Mouse (Mus musculus): Measurements from ENCODE around the gene Ipp.

Ipp gene

DNA sequence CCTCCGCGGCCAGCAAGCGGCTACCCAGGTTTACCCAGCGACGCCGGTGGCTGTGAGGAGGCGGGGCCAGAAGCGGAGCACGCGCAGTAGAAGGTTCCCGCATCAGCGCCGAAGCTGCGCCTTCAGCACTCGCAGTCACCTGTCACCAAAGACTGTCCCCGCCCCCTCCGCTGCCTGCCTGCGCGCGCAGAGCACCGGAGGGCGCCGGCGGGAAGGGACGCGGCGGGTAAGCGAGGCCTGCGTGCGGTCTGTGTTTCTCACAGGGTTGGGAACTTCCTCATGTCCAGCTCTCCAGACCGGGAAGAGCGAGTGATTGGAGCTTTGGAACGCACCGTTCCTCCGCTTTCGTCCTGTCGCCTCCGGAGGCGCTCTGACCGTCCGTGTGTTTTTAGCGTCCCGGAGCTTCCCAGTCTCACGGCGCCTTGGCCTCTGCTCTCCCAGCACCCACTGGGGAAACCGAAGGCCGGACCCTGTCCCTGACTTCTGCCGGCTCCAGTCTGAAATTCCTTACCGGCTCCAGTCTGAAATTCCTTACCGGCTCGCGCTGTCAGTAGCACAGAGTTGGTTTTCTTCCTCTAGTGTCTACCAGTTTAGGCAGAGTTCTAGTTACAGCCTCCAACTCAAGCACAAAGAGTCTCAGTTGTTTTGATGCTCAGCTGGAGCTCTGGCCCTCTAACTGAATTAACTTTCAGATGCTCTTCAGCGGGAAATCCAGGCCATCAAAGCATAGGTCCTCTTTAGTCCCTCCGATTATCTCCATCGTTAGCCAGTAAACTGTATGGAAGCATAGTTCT is at the start of gene Ipp:
Gene Ipp (plus strand): TSS at position 125 of the 794 bp plus-strand sequence.
- peak; percentile 78 for DNase-seq (ENCODE audit: low spot score)

DNA sequence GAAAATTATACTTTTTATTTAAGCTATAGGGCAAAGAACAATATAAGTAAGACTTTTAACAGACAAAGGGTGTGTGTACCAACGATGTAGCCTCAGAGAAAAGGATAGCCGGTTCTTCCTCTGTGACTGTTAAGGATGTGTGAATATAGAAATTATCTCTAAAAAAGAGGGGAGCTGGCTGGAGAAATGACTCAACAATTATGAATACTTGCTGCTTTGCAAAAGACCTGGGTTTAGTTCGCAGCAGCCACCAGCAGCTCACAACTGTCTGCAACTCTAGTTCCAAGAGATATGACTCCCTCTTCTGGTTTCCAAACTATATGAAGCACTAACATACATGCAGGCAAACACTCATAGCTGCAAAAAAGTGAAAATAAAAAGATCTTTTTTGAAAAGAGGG is 45.4 kb upstream of the Ipp start:
- DNase-seq (ENCODE audit: low spot score): no peak

DNA sequence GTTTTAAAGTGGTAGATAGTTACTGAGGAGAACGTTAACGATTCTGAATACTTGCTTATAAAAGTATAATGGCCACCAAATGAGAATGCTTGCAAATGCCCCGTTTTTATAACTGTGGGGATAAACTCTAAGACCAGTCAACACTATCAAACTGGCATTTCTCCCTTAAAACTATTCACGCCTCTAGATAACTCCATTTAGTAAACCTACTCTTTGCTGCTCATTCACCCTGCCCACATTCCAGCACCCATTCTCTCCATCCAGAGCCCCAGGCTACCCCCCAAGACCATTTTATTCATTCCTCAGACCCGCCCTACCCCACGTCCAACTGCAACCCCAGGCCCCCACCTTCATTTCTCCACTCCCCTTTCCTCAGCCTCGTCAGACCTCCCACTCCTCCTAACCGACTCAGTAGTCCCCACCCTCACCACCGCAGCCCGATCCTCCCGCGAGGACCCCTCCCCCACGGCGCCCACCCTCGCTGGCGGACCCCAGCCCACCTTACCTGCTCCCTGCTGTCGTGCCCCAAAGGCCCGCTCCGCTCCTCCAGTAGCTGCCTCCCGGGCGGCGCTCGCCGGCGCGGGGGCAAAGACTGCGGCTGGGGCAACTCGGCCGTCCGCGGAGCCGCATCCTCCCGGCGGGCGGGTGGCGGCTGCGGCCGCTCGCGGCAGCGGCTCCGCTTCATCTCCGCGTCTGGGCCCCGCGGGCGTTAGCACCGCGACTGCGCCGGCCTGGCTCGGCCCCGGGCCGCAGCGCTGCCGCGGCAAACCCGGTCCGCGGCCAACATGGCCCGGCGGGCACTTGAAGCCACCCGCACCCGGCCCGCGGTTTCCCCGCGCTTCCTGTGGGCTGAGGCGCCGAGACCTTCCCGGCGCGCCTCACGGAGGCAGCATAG is 43.9 kb upstream of the Ipp start:
- DNase-seq (ENCODE audit: low spot score): no peak

DNA sequence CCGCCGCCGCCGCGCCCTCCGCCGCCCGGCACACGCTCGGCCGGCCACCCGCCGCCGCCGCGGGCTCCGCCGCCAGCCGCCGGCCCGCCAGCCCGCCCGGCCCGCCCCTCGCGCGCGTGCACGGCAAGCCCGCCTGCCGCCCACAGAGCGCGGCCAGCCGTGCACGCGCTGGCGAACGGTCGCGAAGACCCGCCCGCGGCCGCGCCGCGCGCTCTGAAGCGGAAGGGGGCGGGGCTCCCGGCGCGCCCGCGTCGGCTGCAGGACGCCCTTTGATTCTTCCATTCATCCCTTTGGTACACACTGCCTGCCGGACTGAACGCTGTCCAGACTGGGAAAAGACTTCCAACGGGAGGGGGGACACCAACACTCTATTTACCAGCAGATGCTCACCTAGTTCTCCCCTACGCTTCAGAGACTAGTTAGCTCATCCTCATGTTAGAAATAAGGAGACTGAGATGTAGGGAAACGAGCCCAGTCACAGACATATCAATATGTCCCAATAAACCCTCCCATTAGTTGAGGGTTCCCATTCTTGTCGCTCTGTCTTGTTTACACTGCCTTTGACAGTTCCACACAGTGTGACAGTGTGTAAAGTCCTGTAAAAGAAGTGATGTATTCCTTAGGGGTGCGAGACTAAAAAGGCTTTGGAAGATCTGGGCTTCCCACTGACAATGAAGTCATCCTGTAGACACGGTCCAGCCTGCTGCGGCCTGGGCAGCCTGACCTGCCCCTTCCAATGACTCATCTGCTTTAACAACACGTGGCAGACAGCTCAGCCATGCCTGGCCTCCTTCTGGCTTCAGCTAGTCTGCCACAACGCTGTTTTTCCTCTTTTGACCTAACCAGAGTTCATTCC is 43.0 kb upstream of the Ipp start, which contains the start of gene Mast2:
Gene Mast2 (minus strand): TSS at position 58 of the 856 bp plus-strand sequence.
- peak; percentile 32 for DNase-seq (ENCODE audit: low spot score)

DNA sequence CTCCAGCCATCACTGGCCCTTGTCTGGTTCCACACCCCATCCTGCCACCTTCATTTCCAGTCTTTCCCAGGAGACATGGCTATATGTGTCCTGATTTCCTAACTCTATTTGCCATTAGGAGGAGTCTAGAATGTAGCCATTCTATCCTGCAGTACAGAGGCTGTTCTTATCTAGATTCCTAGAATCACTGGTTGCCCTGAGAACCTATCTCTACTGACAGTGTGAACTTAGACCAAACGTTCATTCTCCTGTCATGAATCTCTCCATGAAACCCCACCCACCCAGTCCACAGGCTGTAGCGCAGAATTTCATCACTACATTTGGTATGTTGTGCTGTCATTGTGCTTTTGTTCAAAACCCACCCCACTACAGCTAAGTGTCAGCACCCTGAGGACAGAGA is 26.0 kb upstream of the Ipp start:
- no peak for DNase-seq (ENCODE audit: low spot score)

GRCm38 (mm10) chr4:116483476-116483875 is 23.9 kb upstream of the Ipp start:
- no peak for DNase-seq (ENCODE audit: low spot score)

DNA sequence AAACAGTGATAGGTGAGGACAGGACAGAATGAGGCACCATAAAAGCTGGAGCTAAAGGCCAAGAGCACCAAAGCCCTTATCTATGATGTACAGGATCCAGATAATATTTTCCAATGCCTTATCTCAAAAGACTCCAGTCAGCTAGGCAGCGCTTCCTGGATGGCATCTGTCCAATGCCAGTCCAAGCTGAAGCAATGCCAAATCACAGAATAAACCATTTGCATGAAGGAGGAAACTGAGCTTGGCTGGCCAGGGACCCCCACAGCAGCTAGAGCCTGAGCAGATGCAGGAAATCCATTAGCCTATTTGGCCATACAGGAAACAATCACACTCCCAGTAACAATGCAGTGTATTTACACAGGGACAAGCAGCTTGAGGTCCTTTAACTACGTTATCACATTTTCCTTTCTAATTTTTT is 16.2 kb upstream of the Ipp start:
- no peak for DNase-seq (ENCODE audit: low spot score)

DNA sequence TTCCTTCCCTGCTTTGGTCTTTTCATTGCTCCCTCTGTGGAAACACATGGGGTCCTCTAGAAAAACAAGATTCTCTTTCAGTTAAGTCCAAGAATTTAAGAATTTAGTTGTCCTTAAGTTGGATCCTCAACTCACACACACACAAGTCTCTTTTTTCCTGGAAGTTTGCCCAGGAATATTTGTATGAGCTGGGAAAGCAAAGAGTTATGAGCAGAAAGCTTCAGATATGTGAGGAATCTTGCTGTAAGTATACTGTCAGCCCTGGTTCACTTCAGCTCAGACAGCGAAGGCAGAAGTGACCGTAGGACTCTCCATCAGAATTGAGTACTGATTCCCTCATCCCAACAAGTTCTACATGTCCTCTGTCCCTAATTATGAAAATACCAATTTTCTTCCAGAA is 15.5 kb upstream of the Ipp start:
- DNase-seq (ENCODE audit: low spot score): no peak

DNA sequence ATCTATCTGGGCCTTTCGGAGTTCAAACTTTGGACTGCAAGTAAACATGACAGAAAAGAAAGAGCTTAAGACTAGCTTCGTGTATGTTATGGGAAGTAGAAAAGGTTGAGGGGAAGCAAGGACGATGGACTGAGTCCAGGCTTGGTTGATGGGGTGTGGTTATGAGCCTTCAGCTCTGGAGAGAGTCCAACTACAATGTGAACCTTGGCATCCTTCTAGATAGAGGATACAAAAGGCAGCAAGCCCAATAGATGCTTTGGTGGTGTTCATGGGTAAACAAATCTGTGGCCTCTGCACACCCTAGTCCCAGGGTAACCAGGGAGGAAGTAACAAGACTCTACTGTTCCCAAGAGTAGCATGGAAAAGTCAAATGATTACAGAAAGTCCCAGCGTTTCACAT is 14.9 kb upstream of the Ipp start:
- DNase-seq (ENCODE audit: low spot score): no peak

GRCm38 (mm10) chr4:116493646-116494045 is 13.7 kb upstream of the Ipp start:
- no peak for DNase-seq (ENCODE audit: low spot score)

GRCm38 (mm10) chr4:116499978-116500377 is 7.4 kb upstream of the Ipp start:
- no peak for DNase-seq (ENCODE audit: low spot score)

GRCm38 (mm10) chr4:116506886-116507424 is 394 bp upstream of the Ipp start:
- DNase-seq (ENCODE audit: low spot score): no peak

DNA sequence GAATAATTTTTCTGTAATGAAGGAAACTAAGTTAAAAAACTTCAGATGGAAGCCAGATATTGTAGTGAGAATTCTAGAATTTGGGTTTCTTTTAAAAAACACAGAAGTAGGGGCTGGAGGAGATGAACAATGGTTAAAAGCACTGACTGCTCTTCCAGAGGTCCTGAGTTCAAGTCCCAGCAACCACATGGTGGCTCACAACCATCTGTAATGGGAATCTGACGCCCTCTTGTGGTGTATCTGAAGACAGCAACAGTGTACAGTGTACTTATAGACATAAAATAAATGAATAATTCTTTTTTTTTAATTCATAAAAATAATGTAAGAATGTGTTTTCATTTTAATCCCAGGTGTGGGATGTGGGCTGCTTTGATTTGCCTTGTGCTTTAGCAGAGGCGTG is 23.8 kb downstream of the Ipp start:
- no peak for DNase-seq (ENCODE audit: low spot score)

- DNase-seq (ENCODE audit: low spot score): no peak
Measured at GRCm38 (mm10) chr4:116536351-116536750, 29.0 kb downstream of the Ipp start.

- DNase-seq (ENCODE audit: low spot score): no peak
Measured at GRCm38 (mm10) chr4:116537737-116538136, 30.4 kb downstream of the Ipp start.

- DNase-seq (ENCODE audit: low spot score): no peak
Measured at GRCm38 (mm10) chr4:116550432-116550831, 43.1 kb downstream of the Ipp start.

- no peak for DNase-seq (ENCODE audit: low spot score)
Measured at GRCm38 (mm10) chr4:116553035-116553434, 45.7 kb downstream of the Ipp start.

- peak; percentile 84 for DNase-seq (ENCODE audit: low spot score)
Measured at GRCm38 (mm10) chr4:116555413-116556300, 48.3 kb downstream of the Ipp start, which contains the start of gene Tmem69. TSS of gene Tmem69 (minus strand) at chr4:116555936.

- peak; percentile 95 for DNase-seq (ENCODE audit: low spot score)
Measured at GRCm38 (mm10) chr4:116556561-116557305, 49.4 kb downstream of the Ipp start.

Measured in layer of hippocampus, adult 9-10 months (tissue).